8 mouse cellular contexts compared by ENCODE assay signal in genomic region chrX:48285006-48285650, GRCm38 (mm10). TPM values are rescaled to one million over a fixed set of nuclear protein-coding genes. Genes with fewer than 3 reads are reported as not detected.
DNase-seq lines count a peak whose midpoint lies in the region; ATAC-seq lines count a peak whose summit lies in the region.

No protein-coding gene starts in this region.

- no peaks in the 10 kb centered on the region for H3K4me1 ChIP-seq in embryonic facial prominence, embryonic 15.5 days
- no peaks in the 10 kb centered on the region for H3K4me1 ChIP-seq in kidney, embryonic 14.5 days (ENCODE audit: control insufficient read depth, insufficient read depth, low read length)
- peaks cover 47% of the 10 kb centered on the region for H3K4me1 ChIP-seq in liver, embryonic 15.5 days (replicated peaks)
- H3K4me1 ChIP-seq in neural tube, embryonic 11.5 days (ENCODE audit: control insufficient read depth, insufficient read depth, low read length): no peaks in the 10 kb centered on the region

- peak; percentile 97 for DNase-seq in brain, adult 2 months (ENCODE audit: low read depth, low spot score)
- DNase-seq in heart, adult 9 months (ENCODE audit: low spot score in 2 of 2): peak; percentile 68 to 73
- DNase-seq in neural tube, embryonic 11.5 days (ENCODE audit: low spot score): peak; percentile 86
- DNase-seq in testis, postnatal 10 days (ENCODE audit: low spot score): peak; percentile 85

- 15% methylated on average over 27 of the region's 42 CpGs for WGBS in embryonic facial prominence, embryonic 15.5 days
- WGBS in kidney, embryonic 14.5 days: 24% methylated on average over 32 of the region's 42 CpGs
- WGBS in liver, embryonic 15.5 days (ENCODE audit: insufficient replicate concordance): 4% methylated on average over 38 of the region's 42 CpGs
- 16% methylated on average over 24 of the region's 42 CpGs for WGBS in neural tube, embryonic 11.5 days

- H3K4me3 ChIP-seq in embryonic facial prominence, embryonic 15.5 days (replicated peaks): peak overlapping the region; percentile 52
- peak overlapping the region; percentile 40 for H3K4me3 ChIP-seq in kidney, embryonic 14.5 days (ENCODE audit: low read length)
- H3K4me3 ChIP-seq in liver, embryonic 15.5 days (replicated peaks): peak overlapping the region; percentile 63
- H3K4me3 ChIP-seq in neural tube, embryonic 11.5 days (ENCODE audit: low read depth, low read length): peak overlapping the region; percentile 41

- peak overlapping the region; percentile 53 for H3K4me2 ChIP-seq in embryonic facial prominence, embryonic 15.5 days (replicated peaks)
- H3K4me2 ChIP-seq in kidney, embryonic 14.5 days (replicated peaks; ENCODE audit: low read depth, low read length): peak overlapping the region; percentile 55
- H3K4me2 ChIP-seq in liver, embryonic 15.5 days: peak overlapping the region; percentile 82
- H3K4me2 ChIP-seq in neural tube, embryonic 11.5 days (ENCODE audit: low read depth): peak overlapping the region; percentile 55

- H3K27me3 ChIP-seq in embryonic facial prominence, embryonic 15.5 days: peaks cover 3% of the 10 kb centered on the region; the same call in 1 of the 2 replicates
- H3K27me3 ChIP-seq in kidney, embryonic 14.5 days (ENCODE audit: control insufficient read depth, insufficient read depth, low read length): no peaks in the 10 kb centered on the region
- H3K27me3 ChIP-seq in liver, embryonic 15.5 days: no peaks in the 10 kb centered on the region; the same call in 1 of the 2 replicates
- H3K27me3 ChIP-seq in neural tube, embryonic 11.5 days (ENCODE audit: control insufficient read depth, insufficient read depth, low read length): no peaks in the 10 kb centered on the region

- H3K9me3 ChIP-seq in embryonic facial prominence, embryonic 15.5 days (replicated peaks): no peaks in the 10 kb centered on the region
- no peaks in the 10 kb centered on the region for H3K9me3 ChIP-seq in kidney, embryonic 14.5 days (ENCODE audit: control insufficient read depth, low read length)
- no peaks in the 10 kb centered on the region for H3K9me3 ChIP-seq in liver, embryonic 15.5 days (replicated peaks)
- no peaks in the 10 kb centered on the region for H3K9me3 ChIP-seq in neural tube, embryonic 11.5 days (ENCODE audit: control insufficient read depth, low read length)

- ATAC-seq in CD4-positive, CD25-positive, alpha-beta regulatory T cell, adult 4 months: peak; percentile 46
- ATAC-seq in embryonic facial prominence, embryonic 15.5 days (ENCODE audit: insufficient number of reproducible peaks, low FRiP score, low TSS enrichment, low read depth): peak; percentile 89
- peak; percentile 88 for ATAC-seq in kidney, embryonic 14.5 days (ENCODE audit: low FRiP score, low TSS enrichment)
- ATAC-seq in liver, embryonic 15.5 days (ENCODE audit: insufficient read depth): peak; percentile 67
- peak; percentile 89 for ATAC-seq in neural tube, embryonic 11.5 days (ENCODE audit: insufficient read depth, low FRiP score, low TSS enrichment)

- peak overlapping the region; percentile 26 for H3K9ac ChIP-seq in embryonic facial prominence, embryonic 15.5 days
- H3K9ac ChIP-seq in kidney, embryonic 14.5 days (ENCODE audit: low read depth, low read length): peak overlapping the region; percentile 56; the same call in 1 of the 2 replicates
- peak overlapping the region; percentile 67 for H3K9ac ChIP-seq in liver, embryonic 15.5 days
- peak overlapping the region; percentile 63 for H3K9ac ChIP-seq in neural tube, embryonic 11.5 days (ENCODE audit: low read length)

- peak overlapping the region; percentile 92 for H3K27ac ChIP-seq in embryonic facial prominence, embryonic 15.5 days (replicated peaks)
- peak overlapping the region; percentile 87 for H3K27ac ChIP-seq in kidney, embryonic 14.5 days (ENCODE audit: low read depth, low read length)
- peak overlapping the region; percentile 97 for H3K27ac ChIP-seq in liver, embryonic 15.5 days (replicated peaks)
- H3K27ac ChIP-seq in neural tube, embryonic 11.5 days (ENCODE audit: low read depth, low read length): peak overlapping the region; percentile 86

- H3K36me3 ChIP-seq in embryonic facial prominence, embryonic 15.5 days: no peaks in the 10 kb centered on the region; the same call in 1 of the 2 replicates
- no peaks in the 10 kb centered on the region; the same call in 1 of the 2 replicates for H3K36me3 ChIP-seq in kidney, embryonic 14.5 days (ENCODE audit: control insufficient read depth, insufficient read depth, low read length)
- H3K36me3 ChIP-seq in liver, embryonic 15.5 days (replicated peaks): peaks cover 11% of the 10 kb centered on the region; the same call in 1 of the 2 replicates
- H3K36me3 ChIP-seq in neural tube, embryonic 11.5 days (ENCODE audit: control insufficient read depth, insufficient read depth, low read length): no peaks in the 10 kb centered on the region

RNA-seq across cellular contexts. Expression of gene Utp14a, which starts 28.5 kb away (rescaled TPM):
- polyA plus RNA-seq in CD4-positive, CD25-positive, alpha-beta regulatory T cell, adult 4 months (2017; shearing (Covaris generic)): 10 to 100 TPM; 32.1 to 33.6 TPM
- 19.1 and 19.2 TPM in 2 replicates for polyA plus RNA-seq in embryonic facial prominence, embryonic 15.5 days (2015; fragmentation: Nextera tagmentation; extraction: Ambion mirVana)
- 20.3 and 21.9 TPM in 2 replicates for polyA plus RNA-seq in kidney, embryonic 14.5 days (2014; fragmentation: Nextera tagmentation; extraction: Ambion mirVana)
- polyA plus RNA-seq in liver, embryonic 15.5 days (2015; fragmentation: Nextera tagmentation; extraction: Ambion mirVana): 6.8 and 8.1 TPM in 2 replicates
- 22.4 and 23.3 TPM in 2 replicates for polyA plus RNA-seq in neural tube, embryonic 11.5 days (2014; fragmentation: Nextera tagmentation; extraction: Ambion mirVana)

RNA-seq across cellular contexts. Expression of gene Bcorl1, which starts 56.0 kb away (rescaled TPM):
- 1 to 10 TPM; 2.3 to 2.7 TPM for polyA plus RNA-seq in CD4-positive, CD25-positive, alpha-beta regulatory T cell, adult 4 months (2017; shearing (Covaris generic))
- polyA plus RNA-seq in embryonic facial prominence, embryonic 15.5 days (2015; fragmentation: Nextera tagmentation; extraction: Ambion mirVana): 5.3 and 5.5 TPM in 2 replicates
- polyA plus RNA-seq in kidney, embryonic 14.5 days (2014; fragmentation: Nextera tagmentation; extraction: Ambion mirVana): 6.1 and 10.1 TPM in 2 replicates
- polyA plus RNA-seq in liver, embryonic 15.5 days (2015; fragmentation: Nextera tagmentation; extraction: Ambion mirVana): 3.6 and 3.7 TPM in 2 replicates
- polyA plus RNA-seq in neural tube, embryonic 11.5 days (2014; fragmentation: Nextera tagmentation; extraction: Ambion mirVana): 5.1 and 5.7 TPM in 2 replicates

Comparison
In these comparisons a context has a peak if more than half of its experiments do, and no peak if none do; other contexts are left out.
1. Peak in every context shown above with its lines: DNase-seq, ATAC-seq, H3K4me3 ChIP-seq and H3K27ac ChIP-seq.